Mouse (Mus musculus) limb, embryonic 13.5 days (tissue): ENCODE measurements around the gene Abcb11. TPM values are rescaled to one million over a fixed set of nuclear protein-coding genes. Genes with fewer than 3 reads are reported as not detected.

Experiments
- ATAC-seq: fragments of 200-750 bp; cut with Nextera tagmentation; 2 replicates; pipeline ENCODE4 v1.8.0; 2017; ENCODE audit warnings: low read depth, moderate number of reproducible peaks, moderate TSS enrichment; ENCODE audit not compliant: low FRiP score
- H3K27ac ChIP-seq: fragments of 300-500 bp; sonication (generic); 2 replicates; pipeline ENCODE4 v1.5.1; 2015; ENCODE audit warnings: inconsistent platforms, mild to moderate bottlenecking, moderate library complexity
- H3K27me3 ChIP-seq: fragments of 300-500 bp; sonication (generic); 2 replicates; pipeline ENCODE4 v1.6.1; 2015; ENCODE audit warnings: mild to moderate bottlenecking, inconsistent platforms
- H3K36me3 ChIP-seq: fragments of 300-500 bp; sonication (generic); 2 replicates; pipeline ENCODE4 v1.6.1; 2015; ENCODE audit warnings: inconsistent platforms, mild to moderate bottlenecking, moderate library complexity
- H3K4me1 ChIP-seq: fragments of 300-500 bp; sonication (generic); 2 replicates; pipeline ENCODE4 v1.6.1; 2015; ENCODE audit warnings: inconsistent platforms
- H3K4me2 ChIP-seq: fragments of 300-500 bp; sonication (generic); replicated peaks from 2 replicates; pipeline ENCODE4 v1.6.1; 2015; ENCODE audit warnings: inconsistent platforms, mild to moderate bottlenecking, moderate library complexity
- H3K4me3 ChIP-seq: fragments of 300-500 bp; sonication (generic); 2 replicates; pipeline ENCODE4 v1.5.1; 2015; ENCODE audit warnings: moderate library complexity, mild to moderate bottlenecking, inconsistent platforms
- H3K9ac ChIP-seq: fragments of 300-500 bp; sonication (generic); 2 replicates; pipeline ENCODE4 v1.6.1; 2015; ENCODE audit warnings: mild to moderate bottlenecking, inconsistent platforms
- H3K9me3 ChIP-seq: fragments of 300-500 bp; sonication (generic); 2 replicates; pipeline ENCODE4 v1.6.1; 2016; ENCODE audit warnings: inconsistent platforms
- WGBS: fragments of 180-500 bp; shearing (Covaris S2); methylation state at CpG from one replicate; pipeline ENCODE4 v1.1.7; 2015; 5-methylcytosine and 5-hydroxymethylcytosine counted together
- polyA plus RNA-seq: library from polyadenylated mRNA; unstranded; fragments of >200 nt; fragmentation: Nextera tagmentation; extraction: Ambion mirVana; gene quantifications from 2 replicates; pipeline ENCODE4 v1.2.1, GENCODE M21; 2015

The Abcb11 gene
- polyA plus RNA-seq, 1 experiment from 2014 or later = not detected

DNA sequence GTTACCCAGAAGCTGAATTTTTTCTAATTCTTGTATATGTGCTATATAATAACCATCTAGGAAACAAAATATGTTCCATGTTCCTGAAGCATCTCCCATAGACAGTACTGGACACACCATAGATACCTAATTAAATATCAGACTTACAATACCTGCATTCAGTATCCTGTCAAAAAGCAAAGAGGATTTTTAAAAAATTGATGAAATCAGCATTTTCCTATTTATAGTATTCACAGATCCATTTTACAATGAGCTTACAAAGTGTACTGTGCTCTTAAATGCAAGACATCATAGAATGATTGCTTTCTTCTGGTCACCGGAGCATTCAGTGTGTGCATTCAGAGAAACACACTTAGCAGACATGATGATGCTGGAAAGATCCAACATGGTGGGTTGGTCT is 95.3 kb downstream of the Abcb11 start:
- no peak overlapping the region for H3K4me3 ChIP-seq
- H3K36me3 ChIP-seq = no peaks in the 10 kb centered on the region
- no peak for ATAC-seq
- H3K27ac ChIP-seq = no peak overlapping the region
- no peaks in the 10 kb centered on the region for H3K4me1 ChIP-seq
- WGBS = 87% methylated on average over 1 of the region's 1 CpGs
- no peak overlapping the region for H3K9ac ChIP-seq
- H3K9me3 ChIP-seq = no peaks in the 10 kb centered on the region
- no peak overlapping the region for H3K4me2 ChIP-seq
- H3K27me3 ChIP-seq = no peaks in the 10 kb centered on the region

DNA sequence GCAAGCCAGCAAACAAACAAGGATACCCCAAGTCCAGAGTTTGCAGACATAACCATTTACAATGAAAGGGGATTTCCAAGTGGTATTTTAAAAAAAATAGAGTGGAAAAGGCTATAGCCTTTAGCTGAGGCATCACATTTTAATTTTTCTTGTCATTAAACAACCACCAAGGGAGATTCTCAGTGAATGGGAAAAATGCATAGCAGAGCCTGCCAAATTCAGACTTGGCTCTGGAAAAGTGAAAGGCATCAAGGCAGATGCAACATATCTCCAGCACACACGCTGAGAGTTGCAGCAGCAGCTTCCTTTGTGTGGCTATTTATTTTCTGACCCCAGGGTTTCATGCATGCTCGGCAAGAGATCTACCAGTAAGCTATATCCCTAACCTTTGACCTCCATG is 97.5 kb downstream of the Abcb11 start:
- Histone ChIP-seq H3K27me3 (no peaks in the 10 kb centered on the region), H3K4me1 (no peaks in the 10 kb centered on the region), H3K4me3 (no peak overlapping the region), H3K9me3 (no peaks in the 10 kb centered on the region), H3K27ac (no peak overlapping the region), H3K36me3 (no peaks in the 10 kb centered on the region), H3K4me2 (no peak overlapping the region), H3K9ac (no peak overlapping the region)
- ATAC-seq = no peak
- WGBS = 59% methylated on average over 2 of the region's 2 CpGs

DNA sequence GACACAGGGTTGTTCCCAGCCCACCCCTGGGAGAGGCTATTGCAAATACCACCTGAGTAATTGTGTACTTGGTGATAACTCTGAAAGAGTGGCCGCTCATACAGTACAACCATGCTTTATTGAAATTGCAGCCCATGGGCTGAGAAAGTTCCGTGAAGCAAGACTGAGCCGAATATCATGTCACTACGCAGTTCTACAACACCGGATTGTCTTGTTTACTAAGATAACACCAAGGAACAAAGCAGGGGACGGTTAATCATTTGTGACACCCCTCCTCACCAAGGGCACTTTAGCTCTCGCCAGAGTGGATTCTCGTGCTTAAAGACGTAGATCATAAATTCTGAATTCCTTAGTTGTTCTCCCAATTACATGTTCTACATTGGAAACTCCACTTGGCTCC is 103.1 kb downstream of the Abcb11 start:
- no peaks in the 10 kb centered on the region for H3K9me3 ChIP-seq
- no peak overlapping the region for H3K4me3 ChIP-seq
- no peaks in the 10 kb centered on the region for H3K4me1 ChIP-seq
- no peak overlapping the region for H3K4me2 ChIP-seq
- no peak for ATAC-seq
- H3K27me3 ChIP-seq = no peaks in the 10 kb centered on the region
- H3K36me3 ChIP-seq = no peaks in the 10 kb centered on the region
- no peak overlapping the region for H3K9ac ChIP-seq
- H3K27ac ChIP-seq = no peak overlapping the region
- 80% methylated on average over 9 of the region's 9 CpGs for WGBS

DNA sequence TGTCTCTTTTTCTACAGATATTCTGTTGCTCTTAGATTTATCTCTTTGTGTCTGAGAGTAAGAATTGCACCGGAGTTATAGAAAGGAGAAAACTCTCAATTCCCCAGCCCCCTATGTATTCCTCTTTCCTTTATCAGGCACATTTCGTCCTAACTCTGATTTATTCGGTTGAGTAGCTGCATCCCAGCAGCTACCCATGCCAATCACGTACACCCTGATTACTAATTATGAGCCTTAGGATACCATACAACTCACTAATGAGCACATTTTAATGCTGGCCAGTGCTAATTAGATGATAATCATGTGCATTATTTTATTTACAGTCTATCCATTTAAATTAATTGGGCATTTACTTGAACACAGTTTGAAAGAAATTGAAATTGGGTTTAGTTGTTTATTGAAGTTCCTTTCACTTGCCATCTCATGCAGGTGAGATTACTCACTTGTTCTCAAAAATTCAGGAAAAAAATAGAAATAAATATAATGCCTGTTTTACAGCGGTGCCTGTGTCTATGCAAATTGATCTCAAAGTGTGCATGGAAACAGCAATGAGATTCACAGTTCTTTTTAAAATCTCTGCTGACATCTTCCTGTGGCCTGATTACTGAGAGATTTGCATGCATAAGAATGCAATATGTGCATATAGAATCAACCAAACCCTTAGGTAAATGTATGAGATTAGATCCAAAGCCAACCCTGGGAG is 107.3 kb downstream of the Abcb11 start:
- H3K36me3 ChIP-seq = no peaks in the 10 kb centered on the region
- no peaks in the 10 kb centered on the region for H3K4me1 ChIP-seq
- H3K9me3 ChIP-seq = no peaks in the 10 kb centered on the region
- no peak overlapping the region for H3K9ac ChIP-seq
- H3K27me3 ChIP-seq = no peaks in the 10 kb centered on the region
- no peak overlapping the region for H3K4me3 ChIP-seq
- no peak overlapping the region for H3K27ac ChIP-seq
- WGBS = 77% methylated on average over 5 of the region's 5 CpGs
- ATAC-seq = no peak
- H3K4me2 ChIP-seq = no peak overlapping the region

DNA sequence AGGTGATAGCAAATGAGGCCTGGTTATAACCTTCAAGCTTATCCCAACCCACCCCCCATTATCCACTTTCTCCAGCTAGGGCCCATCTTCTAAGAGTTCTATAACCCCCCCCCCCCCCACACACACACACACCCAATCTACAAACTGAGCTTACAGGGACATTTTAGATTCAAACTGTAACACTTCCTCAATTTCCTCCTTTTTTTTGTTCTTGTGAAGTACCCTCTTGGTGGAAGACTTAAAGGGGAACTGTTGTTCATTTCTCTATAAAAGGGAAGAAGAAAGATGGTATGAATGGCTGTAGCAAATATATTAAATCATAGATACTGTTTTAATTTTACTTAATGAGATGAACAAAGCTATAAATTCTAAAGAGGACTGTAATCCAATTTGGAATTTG is 110.3 kb downstream of the Abcb11 start:
- ATAC-seq = no peak
- Histone ChIP-seq H3K4me1 (no peaks in the 10 kb centered on the region), H3K9me3 (no peaks in the 10 kb centered on the region), H3K4me2 (no peak overlapping the region), H3K27me3 (no peaks in the 10 kb centered on the region), H3K27ac (no peak overlapping the region), H3K4me3 (no peak overlapping the region), H3K9ac (no peak overlapping the region), H3K36me3 (no peaks in the 10 kb centered on the region)

DNA sequence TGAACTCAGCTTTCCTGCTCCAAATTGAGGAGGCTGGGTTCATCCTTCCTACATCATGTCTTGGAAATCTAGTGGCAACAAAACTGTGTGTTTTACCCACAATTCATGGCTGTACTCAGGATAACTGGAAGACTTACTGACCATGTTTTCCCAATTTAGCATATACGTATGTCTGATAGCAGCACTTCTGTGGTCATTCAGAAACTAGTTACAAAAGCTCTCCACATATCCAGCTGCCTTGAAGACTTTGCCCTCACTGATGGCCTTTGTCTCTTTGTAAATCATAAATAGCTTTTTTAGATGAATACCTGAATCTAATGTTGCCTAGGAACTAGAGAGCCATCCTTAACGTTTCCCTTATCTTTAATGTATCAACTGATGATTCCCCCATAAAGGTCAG is 112.3 kb downstream of the Abcb11 start:
- no peaks in the 10 kb centered on the region for H3K36me3 ChIP-seq
- no peak overlapping the region for H3K9ac ChIP-seq
- no peak overlapping the region for H3K27ac ChIP-seq
- no peaks in the 10 kb centered on the region for H3K4me1 ChIP-seq
- ATAC-seq = no peak
- no peak overlapping the region for H3K4me2 ChIP-seq
- H3K27me3 ChIP-seq = no peaks in the 10 kb centered on the region
- no peaks in the 10 kb centered on the region for H3K9me3 ChIP-seq
- 82% methylated on average over 2 of the region's 2 CpGs for WGBS
- no peak overlapping the region for H3K4me3 ChIP-seq

DNA sequence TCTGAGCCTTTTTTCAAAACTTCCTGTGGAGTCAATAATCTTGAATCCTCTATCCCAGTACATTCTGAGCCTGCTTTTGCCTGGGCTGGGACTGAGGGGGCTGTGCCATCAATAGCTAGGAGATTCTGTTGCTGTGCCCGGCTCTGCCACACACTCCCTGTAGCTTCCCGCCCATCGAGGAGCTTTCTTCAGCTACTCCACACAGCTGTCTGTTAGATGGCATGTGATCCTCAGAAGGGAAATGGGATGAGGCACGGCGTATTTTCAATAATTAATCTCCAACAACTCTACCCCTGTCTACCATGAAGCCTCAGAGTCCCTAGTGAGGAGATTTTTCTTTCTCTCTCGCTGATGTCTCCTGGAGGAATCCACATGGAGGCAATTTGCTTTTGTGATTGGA is 113.8 kb downstream of the Abcb11 start:
- ATAC-seq = no peak
- no peaks in the 10 kb centered on the region for H3K27me3 ChIP-seq
- H3K36me3 ChIP-seq = no peaks in the 10 kb centered on the region
- no peaks in the 10 kb centered on the region for H3K4me1 ChIP-seq
- H3K4me2 ChIP-seq = no peak overlapping the region
- H3K9ac ChIP-seq = no peak overlapping the region
- no peak overlapping the region for H3K27ac ChIP-seq
- no peak overlapping the region for H3K4me3 ChIP-seq
- 86% methylated on average over 6 of the region's 6 CpGs for WGBS
- no peaks in the 10 kb centered on the region for H3K9me3 ChIP-seq

DNA sequence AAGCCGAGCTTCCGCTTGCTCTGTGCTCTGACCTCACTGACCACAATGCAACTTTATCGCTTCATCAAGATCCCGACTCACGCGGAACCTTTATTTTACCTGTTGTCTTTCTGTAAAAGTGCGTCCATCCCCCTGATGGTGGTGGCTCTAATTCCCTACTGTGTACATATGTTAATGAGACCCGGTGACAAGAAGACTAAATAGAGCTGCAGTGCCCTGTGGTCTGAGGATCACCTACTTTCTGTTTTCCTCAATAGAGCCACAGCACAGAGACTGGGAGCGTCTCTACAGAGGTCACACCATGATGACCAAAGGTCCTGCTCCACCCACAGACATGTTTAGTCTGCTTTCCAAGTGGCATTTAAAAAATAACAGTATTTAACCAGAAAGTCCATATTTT is 115.5 kb downstream of the Abcb11 start:
- 88% methylated on average over 9 of the region's 9 CpGs for WGBS
- Histone ChIP-seq H3K4me3 (no peak overlapping the region), H3K27me3 (no peaks in the 10 kb centered on the region), H3K9ac (no peak overlapping the region), H3K9me3 (no peaks in the 10 kb centered on the region), H3K27ac (no peak overlapping the region), H3K36me3 (no peaks in the 10 kb centered on the region), H3K4me2 (no peak overlapping the region), H3K4me1 (no peaks in the 10 kb centered on the region)
- no peak for ATAC-seq

DNA sequence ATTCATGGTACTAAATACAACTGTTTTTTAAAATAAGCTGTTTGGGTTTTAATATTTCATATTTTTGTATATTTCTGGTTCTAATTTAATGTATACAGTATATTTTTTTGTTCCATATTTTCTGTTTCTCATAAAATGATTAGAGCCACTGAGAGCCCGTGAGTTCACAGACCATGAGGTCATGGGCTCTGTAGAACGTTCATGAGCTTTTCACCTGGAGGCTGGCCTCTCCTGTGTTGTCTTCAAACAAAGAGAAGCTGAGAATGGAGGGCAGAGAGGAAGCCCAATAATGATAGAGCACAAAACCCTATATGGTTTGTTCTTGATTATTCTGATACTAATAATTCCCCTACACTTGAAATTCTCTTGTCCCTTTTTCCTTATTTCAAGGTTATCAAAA is 117.7 kb downstream of the Abcb11 start:
- no peaks in the 10 kb centered on the region for H3K36me3 ChIP-seq
- no peak overlapping the region for H3K27ac ChIP-seq
- no peaks in the 10 kb centered on the region for H3K9me3 ChIP-seq
- H3K4me3 ChIP-seq = no peak overlapping the region
- no peaks in the 10 kb centered on the region for H3K27me3 ChIP-seq
- H3K4me1 ChIP-seq = no peaks in the 10 kb centered on the region
- WGBS = 56% methylated on average over 2 of the region's 2 CpGs
- H3K9ac ChIP-seq = no peak overlapping the region
- ATAC-seq = no peak
- no peak overlapping the region for H3K4me2 ChIP-seq

DNA sequence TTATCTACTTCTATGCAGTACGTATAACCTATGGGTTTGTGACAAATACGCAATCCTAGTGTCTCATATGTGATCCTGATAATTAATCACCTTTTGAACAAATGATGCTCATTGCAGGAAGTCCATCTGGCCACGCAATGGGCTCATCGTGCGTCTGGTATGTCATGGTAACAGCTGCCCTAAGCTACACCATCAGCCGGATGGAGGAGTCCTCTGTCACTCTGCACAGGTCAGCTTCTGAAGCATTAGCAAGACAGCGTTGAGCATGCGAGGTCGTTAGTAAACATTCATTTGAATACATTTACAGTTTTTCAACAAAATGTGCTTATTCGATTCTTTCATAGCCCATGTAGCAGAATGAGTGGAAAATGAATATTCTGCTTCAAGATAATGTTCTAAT is 119.6 kb downstream of the Abcb11 start:
- 85% methylated on average over 10 of the region's 10 CpGs for WGBS
- Histone ChIP-seq H3K9me3 (no peaks in the 10 kb centered on the region), H3K27me3 (no peaks in the 10 kb centered on the region), H3K4me3 (no peak overlapping the region), H3K36me3 (no peaks in the 10 kb centered on the region), H3K4me1 (no peaks in the 10 kb centered on the region), H3K9ac (no peak overlapping the region), H3K27ac (no peak overlapping the region), H3K4me2 (no peak overlapping the region)
- no peak for ATAC-seq

DNA sequence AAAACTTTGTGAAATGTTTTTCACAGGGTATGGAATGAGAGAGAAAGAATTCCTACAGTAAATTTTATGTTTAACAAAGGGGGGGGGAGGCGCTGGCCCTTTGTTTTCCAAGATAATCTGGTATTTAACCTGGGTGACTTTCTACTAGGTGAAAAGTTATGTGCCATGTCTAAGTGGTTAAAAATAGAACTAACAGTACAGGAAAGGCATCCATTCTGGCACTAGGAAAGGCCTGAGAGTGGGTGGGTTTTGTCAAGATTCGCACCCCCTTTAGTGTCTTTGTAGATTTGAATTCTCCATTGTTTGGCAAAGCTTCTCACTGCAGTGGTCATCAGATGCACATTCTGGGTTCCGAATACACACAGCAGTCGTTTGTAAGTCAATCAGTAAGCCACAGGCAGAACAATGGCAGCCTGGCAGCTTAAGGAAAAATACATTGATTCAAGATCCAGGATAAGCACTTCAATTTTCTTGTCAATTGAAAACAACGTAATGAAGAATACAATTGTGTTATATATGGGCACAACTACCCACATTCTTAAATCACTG is 120.5 kb downstream of the Abcb11 start:
- no peak for ATAC-seq
- Histone ChIP-seq H3K27me3 (no peaks in the 10 kb centered on the region), H3K36me3 (no peaks in the 10 kb centered on the region), H3K27ac (no peak overlapping the region), H3K4me2 (no peak overlapping the region), H3K4me3 (no peak overlapping the region), H3K4me1 (no peaks in the 10 kb centered on the region), H3K9me3 (no peaks in the 10 kb centered on the region), H3K9ac (no peak overlapping the region)
- 76% methylated on average over 5 of the region's 5 CpGs for WGBS

DNA sequence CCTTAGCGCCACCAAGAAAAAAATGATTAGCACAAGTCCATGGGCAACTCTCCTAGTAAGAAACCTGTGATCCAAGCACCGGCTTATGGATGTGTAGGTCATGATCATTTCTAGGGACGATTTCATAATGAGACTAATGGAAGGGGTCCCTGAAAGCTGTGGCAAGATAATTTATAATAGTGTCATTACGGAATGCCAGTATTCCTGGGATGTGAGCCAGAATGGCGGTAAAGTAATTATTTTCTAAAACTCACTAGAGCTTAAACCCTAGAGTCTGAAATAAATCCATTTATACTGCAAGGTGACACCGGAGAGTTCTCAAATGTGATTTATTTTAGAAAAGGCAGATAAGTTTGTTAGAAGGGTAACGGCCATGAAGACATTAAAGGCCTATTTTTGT is 127.2 kb downstream of the Abcb11 start:
- 66% methylated on average over 7 of the region's 7 CpGs for WGBS
- H3K27me3 ChIP-seq = no peaks in the 10 kb centered on the region
- ATAC-seq = no peak
- no peaks in the 10 kb centered on the region for H3K36me3 ChIP-seq
- H3K27ac ChIP-seq = no peak overlapping the region
- no peak overlapping the region for H3K4me2 ChIP-seq
- no peaks in the 10 kb centered on the region for H3K4me1 ChIP-seq
- H3K9ac ChIP-seq = no peak overlapping the region
- no peaks in the 10 kb centered on the region for H3K9me3 ChIP-seq
- H3K4me3 ChIP-seq = no peak overlapping the region

DNA sequence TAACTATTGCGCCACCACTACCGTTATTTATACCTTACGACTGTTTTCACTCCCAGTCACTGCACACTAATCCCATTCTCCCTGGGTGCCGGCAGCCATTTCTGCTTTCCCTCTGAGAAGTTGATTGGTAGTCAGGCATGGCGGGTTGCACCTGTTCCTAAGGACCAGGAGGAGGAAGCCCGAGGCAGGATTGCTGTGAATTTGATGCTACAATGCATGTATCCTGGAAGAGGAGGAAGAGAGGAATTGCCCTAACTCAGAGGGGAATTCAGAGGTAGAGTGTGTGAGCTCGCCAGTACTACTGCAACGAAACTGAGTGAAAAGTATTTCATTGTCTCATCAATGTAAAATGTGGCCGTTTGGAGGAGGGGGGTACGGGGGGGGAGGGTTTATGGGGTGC is 129.8 kb downstream of the Abcb11 start:
- H3K9ac ChIP-seq = no peak overlapping the region
- no peak overlapping the region for H3K4me3 ChIP-seq
- H3K27ac ChIP-seq = no peak overlapping the region
- no peaks in the 10 kb centered on the region for H3K27me3 ChIP-seq
- WGBS = 61% methylated on average over 10 of the region's 10 CpGs
- H3K4me2 ChIP-seq = no peak overlapping the region
- no peaks in the 10 kb centered on the region for H3K9me3 ChIP-seq
- no peaks in the 10 kb centered on the region for H3K4me1 ChIP-seq
- H3K36me3 ChIP-seq = no peaks in the 10 kb centered on the region
- no peak for ATAC-seq
